In the genomic region with DNA sequence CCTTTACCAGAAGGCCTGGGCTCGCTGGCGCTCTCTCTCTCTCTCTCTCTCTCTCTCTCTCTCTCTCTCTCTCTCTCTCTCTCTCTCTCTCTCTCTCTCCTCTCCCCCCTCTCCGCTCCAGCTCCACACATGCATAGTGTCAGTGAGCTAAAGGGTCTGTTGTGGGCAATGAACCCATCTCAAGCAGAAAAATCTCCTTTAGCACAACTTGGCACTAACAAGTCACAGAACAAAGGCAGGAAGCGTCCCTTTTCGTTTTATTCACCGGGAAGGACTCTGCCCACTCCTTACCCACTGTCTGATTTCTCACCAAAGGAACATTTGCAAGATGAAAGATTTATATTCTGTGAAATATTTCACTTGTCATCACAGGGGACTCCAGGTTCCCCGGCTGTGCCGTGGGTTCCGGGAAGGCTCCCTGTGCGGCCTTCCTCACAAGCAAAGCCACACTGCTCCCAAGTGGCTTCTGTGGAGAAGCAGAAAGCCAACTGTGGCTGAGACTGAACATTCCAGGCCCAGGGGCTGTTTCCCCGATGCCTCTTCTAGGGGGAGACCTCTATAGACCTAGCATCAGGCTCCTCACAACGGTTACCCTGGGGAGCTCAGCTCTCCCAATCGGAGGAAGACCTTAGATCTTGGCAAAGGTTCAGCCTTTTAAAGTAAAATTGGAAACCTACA, we compare ENCODE assay signal across 8 mouse cellular contexts.
DNase-seq lines count a peak whose midpoint lies in the region; ATAC-seq lines count a peak whose summit lies in the region.

No protein-coding gene starts in this region.

- H3K4me2 ChIP-seq in heart, embryonic 15.5 days: no peak overlapping the region

- no peak overlapping the region for H3K27ac ChIP-seq in heart, embryonic 15.5 days

- ATAC-seq in heart, embryonic 15.5 days (replicated peaks; ENCODE audit: insufficient number of reproducible peaks, insufficient read depth, low FRiP score, low read depth): 0 out of 2 replicates have a peak, but pooled peaks have one; percentile 55

- H3K27me3 ChIP-seq in heart, embryonic 15.5 days: no peaks in the 10 kb centered on the region

- peaks cover 2% of the 10 kb centered on the region for H3K4me1 ChIP-seq in heart, embryonic 15.5 days (replicated peaks)

- H3K4me3 ChIP-seq in heart, embryonic 15.5 days: no peak overlapping the region

- no peak overlapping the region for H3K9ac ChIP-seq in heart, embryonic 15.5 days

- peak; percentile 36 to 37 for DNase-seq in heart, adult 18-20 months
- DNase-seq in heart, adult 11 months: no peak
- DNase-seq in cerebellum, postnatal 25 days: peak; percentile 18 to 51
- DNase-seq in kidney, postnatal 25 days: peak; percentile 23 to 64
- peak; percentile 35 to 69 for DNase-seq in lung, postnatal 4 days
- DNase-seq in testis, postnatal 14 days (ENCODE audit: low spot score): peak; percentile 6
- no peak for DNase-seq in thymus, postnatal 25 days

- WGBS in heart, embryonic 15.5 days: 40% methylated on average over 13 of the region's 13 CpGs

- no peaks in the 10 kb centered on the region for H3K36me3 ChIP-seq in heart, embryonic 15.5 days

- H3K9me3 ChIP-seq in heart, embryonic 15.5 days (replicated peaks): no peaks in the 10 kb centered on the region

Comparison
In these comparisons a context has a peak if more than half of its experiments do, and no peak if none do; other contexts are left out.
1. DNase-seq: peak in heart, adult 18-20 months (2 of 2), cerebellum, postnatal 25 days (2 of 2), kidney, postnatal 25 days (2 of 2), lung, postnatal 4 days (2 of 2) and testis, postnatal 14 days (single experiment); none in heart, adult 11 months (single experiment) and thymus, postnatal 25 days (single experiment).